Mouse (Mus musculus): ENCODE measurements around the gene Pgp. TPM values are rescaled to one million over a fixed set of nuclear protein-coding genes. Genes with fewer than 3 reads are reported as not detected.
A peak's percentile ranks its signal among the peaks of the same experiment; 100 is the strongest.

Pgp gene
- polyA plus RNA-seq, 1 experiment from 2014 or later, result 41.3 TPM

GRCm38 (mm10) chr17:24461580-24461979 lies 8.6 kb upstream of the Pgp start:
- TF ChIP-seq CTCF (IDR thresholded peaks at IDR 0.05), result no peak
- POLR2A ChIA-PET, result no interaction called here
- no peak for ATAC-seq
- DNase-seq (ENCODE audit: low read depth, low spot score), result no peak
- CTCF ChIA-PET, result interaction anchor here (0.6 to 1.3 kb wide), 4 partner anchors 18 to 1328 kb away, joined by 3 to 7 read pairs (median 3); no protein-coding TSS in a partner anchor
- no peaks in the 10 kb centered on the region for H3K27me3 ChIP-seq
- in situ Hi-C loops (cut with MboI; ENCODE audit: low pct_unique_long_range_greater_than_20kb), result loop anchor here (10.0 kb wide), 1 partner anchor 193 kb away; the partner anchor contains the start of genes Npw and Slc9a3r2

GRCm38 (mm10) chr17:24462932-24463331 lies 7.3 kb upstream of the Pgp start:
- ChIA-PET CTCF (interaction anchor here (1.4 to 1.7 kb wide), 3 partner anchors 13 to 76 kb away, joined by 3 to 7 read pairs (median 7); partner anchors contain the start of gene Mlst8), POLR2A (interaction anchor here (0.6 kb wide), 1 partner anchor 70 kb away, joined by 3 read pairs; no protein-coding TSS in a partner anchor)
- TF ChIP-seq CTCF (IDR thresholded peaks at IDR 0.05), result no peak
- no peaks in the 10 kb centered on the region for H3K27me3 ChIP-seq
- no peak for DNase-seq (ENCODE audit: low read depth, low spot score)
- no peak for ATAC-seq
- in situ Hi-C loops (cut with MboI; ENCODE audit: low pct_unique_long_range_greater_than_20kb), result loop anchor here (10.0 kb wide), 1 partner anchor 192 kb away; the partner anchor contains the start of genes Npw and Slc9a3r2

GRCm38 (mm10) chr17:24463374-24464133 lies 6.6 kb upstream of the Pgp start:
- DNase-seq (ENCODE audit: low read depth, low spot score), result no peak
- ATAC-seq, result no peak
- H3K27me3 ChIP-seq, result no peaks in the 10 kb centered on the region
- CTCF ChIA-PET, result interaction anchor here (0.7 to 1.7 kb wide), 4 partner anchors 13 to 75 kb away, joined by 3 to 7 read pairs (median 5); partner anchors contain the start of gene Mlst8
- TF ChIP-seq CTCF (IDR thresholded peaks at IDR 0.05), result no peak
- in situ Hi-C loops (cut with MboI; ENCODE audit: low pct_unique_long_range_greater_than_20kb), result loop anchor here (10.0 kb wide), 1 partner anchor 191 kb away; the partner anchor contains the start of genes Npw and Slc9a3r2
- POLR2A ChIA-PET, result interaction anchor here (0.6 kb wide), 1 partner anchor 69 kb away, joined by 3 read pairs; no protein-coding TSS in a partner anchor

DNA sequence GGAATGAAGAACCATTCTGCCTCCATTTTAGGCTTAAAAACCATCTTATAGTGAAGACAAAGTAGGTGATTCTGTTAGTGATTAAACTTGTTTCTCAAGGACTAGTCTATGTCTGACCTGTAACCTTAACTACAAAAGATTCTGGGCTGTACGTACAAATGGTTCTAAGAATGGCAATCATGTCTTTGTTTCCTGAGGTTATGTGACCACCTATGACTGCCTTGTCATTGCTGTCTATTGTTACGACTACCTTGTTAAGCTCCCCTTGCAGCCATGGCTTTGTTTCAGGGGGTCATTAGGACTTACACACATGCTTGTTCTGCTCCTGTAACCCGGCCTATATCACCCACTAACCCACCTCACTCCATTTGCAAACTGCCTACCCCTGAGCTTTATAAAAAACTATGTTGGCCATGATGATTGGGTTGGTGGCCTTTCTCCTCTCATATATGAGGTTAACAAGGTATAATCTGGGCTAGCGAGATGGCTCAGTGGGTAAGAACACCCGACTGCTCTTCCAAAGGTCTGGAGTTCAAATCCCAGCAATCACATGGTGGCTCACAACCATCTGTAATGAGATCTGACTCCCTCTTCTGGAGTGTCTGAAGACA lies 1.5 kb upstream of the Pgp start:
- DNase-seq (ENCODE audit: low read depth, low spot score) (no peak), ATAC-seq (no peak)
- CTCF ChIA-PET, result no interaction called here
- in situ Hi-C loops (cut with MboI; ENCODE audit: low pct_unique_long_range_greater_than_20kb), result loop anchor here (10.0 kb wide), 1 partner anchor 186 kb away; the partner anchor contains the start of genes Npw and Slc9a3r2
- TF ChIP-seq CTCF (IDR thresholded peaks at IDR 0.05), result no peak
- POLR2A ChIA-PET, result no interaction called here
- H3K27me3 ChIP-seq, result no peaks in the 10 kb centered on the region

GRCm38 (mm10) chr17:24469336-24469909 lies 769 bp upstream of the Pgp start:
- TF ChIP-seq CTCF (IDR thresholded peaks at IDR 0.05), result no peak
- no peak for ATAC-seq
- in situ Hi-C loops (cut with MboI; ENCODE audit: low pct_unique_long_range_greater_than_20kb), result loop anchor here (10.0 kb wide), 1 partner anchor 185 kb away; the partner anchor contains the start of genes Npw and Slc9a3r2
- H3K27me3 ChIP-seq, result no peaks in the 10 kb centered on the region
- CTCF ChIA-PET, result interaction anchor here (1.0 kb wide), 1 partner anchor 9 kb away, joined by 3 read pairs; no protein-coding TSS in a partner anchor
- no peak for DNase-seq (ENCODE audit: low read depth, low spot score)
- POLR2A ChIA-PET, result no interaction called here

DNA sequence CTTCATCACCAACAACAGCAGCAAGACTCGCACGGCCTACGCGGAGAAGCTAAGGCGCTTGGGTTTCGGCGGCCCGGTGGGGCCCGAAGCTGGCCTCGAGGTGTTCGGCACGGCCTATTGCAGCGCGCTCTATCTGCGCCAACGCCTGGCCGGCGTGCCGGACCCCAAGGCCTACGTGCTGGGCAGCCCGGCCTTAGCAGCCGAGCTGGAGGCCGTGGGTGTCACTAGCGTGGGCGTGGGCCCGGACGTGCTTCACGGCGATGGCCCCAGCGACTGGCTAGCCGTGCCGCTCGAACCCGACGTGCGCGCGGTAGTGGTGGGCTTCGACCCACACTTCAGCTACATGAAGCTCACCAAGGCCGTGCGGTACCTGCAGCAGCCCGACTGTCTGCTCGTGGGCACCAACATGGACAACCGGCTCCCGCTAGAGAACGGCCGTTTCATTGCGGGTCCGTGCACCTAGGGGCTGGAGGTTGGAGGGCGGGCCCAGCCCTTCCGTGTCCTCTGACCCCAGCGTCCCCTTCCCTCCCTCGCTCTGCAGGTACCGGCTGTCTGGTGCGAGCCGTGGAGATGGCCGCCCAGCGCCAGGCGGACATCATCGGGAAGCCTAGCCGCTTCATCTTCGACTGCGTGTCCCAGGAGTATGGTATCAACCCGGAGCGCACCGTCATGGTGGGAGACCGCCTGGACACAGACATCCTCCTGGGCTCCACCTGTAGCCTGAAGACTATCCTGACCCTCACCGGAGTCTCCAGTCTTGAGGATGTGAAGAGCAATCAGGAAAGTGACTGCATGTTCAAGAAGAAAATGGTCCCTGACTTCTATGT lies 722 bp downstream of the Pgp start:
- in situ Hi-C loops (cut with MboI; ENCODE audit: low pct_unique_long_range_greater_than_20kb), result no loop called here
- CTCF ChIA-PET, result interaction anchor here (0.7 to 1.1 kb wide), 2 partner anchors 8 to 11 kb away, joined by 3 read pairs; partner anchors contain the start of gene Mlst8
- H3K27me3 ChIP-seq, result no peaks in the 10 kb centered on the region
- no peak for TF ChIP-seq CTCF (IDR thresholded peaks at IDR 0.05)
- POLR2A ChIA-PET, result interaction anchor here (2.4 kb wide), 1 partner anchor 17 kb away, joined by 12 read pairs; no protein-coding TSS in a partner anchor
- no peak for DNase-seq (ENCODE audit: low read depth, low spot score)
- ATAC-seq, result no peak

- no peaks in the 10 kb centered on the region for H3K27me3 ChIP-seq
- in situ Hi-C loops (cut with MboI; ENCODE audit: low pct_unique_long_range_greater_than_20kb), result no loop called here
- ChIA-PET POLR2A (interaction anchor here (0.8 to 2.4 kb wide), 2 partner anchors 18 to 197 kb away, joined by 3 to 12 read pairs; partner anchors contain the start of gene Zfp598), CTCF (interaction anchor here (1.2 to 1.7 kb wide), 3 partner anchors 12 to 197 kb away, joined by 3 to 4 read pairs (median 3); partner anchors contain the start of gene Zfp598)
- TF ChIP-seq CTCF (IDR thresholded peaks at IDR 0.05), result no peak
- ATAC-seq, result peak; percentile 17
- peak; percentile 88 for DNase-seq (ENCODE audit: low read depth, low spot score)
These were observed 2.3 kb downstream of the Pgp start for GRCm38 (mm10) chr17:24472512-24472911.

GRCm38 (mm10) chr17:24473612-24474275 lies 3.6 kb downstream of the Pgp start, which contains the start of gene Bricd5:
TSS of gene Bricd5 (plus strand) at chr17:24473884.
- H3K27me3 ChIP-seq, result no peaks in the 10 kb centered on the region
- TF ChIP-seq CTCF (IDR thresholded peaks at IDR 0.05), result no peak
- no peak for ATAC-seq
- in situ Hi-C loops (cut with MboI; ENCODE audit: low pct_unique_long_range_greater_than_20kb), result no loop called here
- DNase-seq (ENCODE audit: low read depth, low spot score), result no peak
- ChIA-PET CTCF (no interaction called here), POLR2A (no interaction called here)

DNA sequence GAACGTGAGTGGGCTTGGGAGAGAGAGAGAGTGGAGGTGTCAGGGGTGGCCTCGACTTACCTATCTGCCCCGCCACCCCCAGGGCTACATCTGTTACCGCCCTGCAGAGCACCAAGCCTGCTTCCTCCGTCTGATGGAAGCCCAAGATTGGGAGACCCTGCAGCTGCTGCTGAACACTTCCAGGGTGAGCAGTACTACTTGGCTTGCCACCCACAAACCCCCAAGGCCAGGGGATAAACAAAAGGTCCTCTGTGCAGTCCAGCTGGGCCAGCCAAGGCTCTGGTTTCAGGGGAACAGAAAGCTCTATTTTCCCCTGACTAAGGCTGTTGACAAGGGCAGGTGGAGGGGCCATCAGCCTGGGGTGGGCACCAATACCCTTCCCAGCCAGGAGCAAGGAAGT lies 4.4 kb downstream of the Pgp start:
- no peak for TF ChIP-seq CTCF (IDR thresholded peaks at IDR 0.05)
- no peak for ATAC-seq
- ChIA-PET POLR2A (no interaction called here), CTCF (no interaction called here)
- DNase-seq (ENCODE audit: low read depth, low spot score), result no peak
- in situ Hi-C loops (cut with MboI; ENCODE audit: low pct_unique_long_range_greater_than_20kb), result no loop called here
- no peaks in the 10 kb centered on the region for H3K27me3 ChIP-seq

Data from Patski (cell line).